Mouse (Mus musculus): Measurements from ENCODE around the gene Ccl20. TPM values are rescaled to one million over a fixed set of nuclear protein-coding genes. Genes with fewer than 3 reads are reported as not detected.

Gene Ccl20
- total and polyA plus RNA-seq, 2 experiments from 2014 or later, result not detected

DNA sequence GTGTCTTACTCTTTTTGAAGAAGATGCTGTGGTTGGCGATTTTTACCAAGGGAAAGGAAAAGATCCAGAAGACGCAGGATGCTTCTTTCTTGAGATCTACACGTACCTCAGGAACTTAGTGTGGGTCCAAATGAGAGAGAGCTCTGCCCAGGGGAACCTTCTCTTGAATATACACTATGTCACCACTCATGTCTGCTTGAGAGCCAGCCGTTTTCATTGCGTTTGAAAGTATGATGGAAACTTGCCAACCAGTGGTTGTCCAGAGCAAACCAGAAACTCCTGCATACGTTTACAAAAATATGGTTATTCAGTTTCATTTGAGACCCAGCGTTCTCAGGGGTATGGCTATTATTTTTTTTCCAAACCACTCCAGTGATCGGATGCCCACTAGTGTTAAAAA, 24.9 kb downstream of the Ccl20 start:
- H3K4me2 ChIP-seq (ENCODE audit: low read depth, low read length), result no peak overlapping the region
- H3K27me3 ChIP-seq (ENCODE audit: control insufficient read depth, insufficient read depth, low read length), result no peaks in the 10 kb centered on the region
- no peaks in the 10 kb centered on the region for H3K4me1 ChIP-seq (ENCODE audit: control insufficient read depth, insufficient read depth)
- no peaks in the 10 kb centered on the region for H3K9me3 ChIP-seq (replicated peaks; ENCODE audit: control insufficient read depth, low read length)
- no peak overlapping the region for H3K27ac ChIP-seq (ENCODE audit: low read depth)
- no peak overlapping the region for H3K4me3 ChIP-seq (ENCODE audit: low read depth, low read length)
- 68% methylated on average over 8 of the region's 8 CpGs for WGBS
- H3K36me3 ChIP-seq (replicated peaks; ENCODE audit: control insufficient read depth, insufficient read depth, low read length), result no peaks in the 10 kb centered on the region
- no peak overlapping the region for H3K9ac ChIP-seq (replicated peaks; ENCODE audit: low read depth, low read length)
- ATAC-seq (ENCODE audit: insufficient read depth, low read depth), result no peak
- no peak for DNase-seq (ENCODE audit: low spot score)
- TF ChIP-seq CTCF (IDR thresholded peaks at IDR 0.05; ENCODE audit: low read depth) (no peak), EP300 (IDR thresholded peaks at IDR 0.05; ENCODE audit: low read depth) (no peak)

DNA sequence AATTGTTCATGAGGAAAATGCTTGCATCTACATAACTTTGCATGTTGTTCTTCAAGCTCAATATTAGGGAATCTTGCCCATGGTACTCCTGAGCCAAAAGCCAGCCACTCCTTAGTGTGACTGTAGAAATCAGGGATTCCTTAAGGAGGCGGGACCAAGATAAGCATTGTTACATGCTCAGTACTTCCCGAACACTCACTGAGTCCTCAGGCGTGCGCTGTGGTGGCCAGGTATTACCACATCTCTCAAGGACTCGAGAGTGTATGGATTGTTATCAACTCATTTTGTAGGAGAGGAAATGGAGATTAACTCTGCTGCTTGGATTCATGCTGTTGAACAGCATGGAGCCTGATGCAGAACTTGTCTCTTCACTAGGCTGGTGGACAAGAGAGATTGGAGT, 25.5 kb downstream of the Ccl20 start:
- Histone ChIP-seq H3K36me3 (replicated peaks; ENCODE audit: control insufficient read depth, insufficient read depth, low read length) (no peaks in the 10 kb centered on the region), H3K27ac (ENCODE audit: low read depth) (no peak overlapping the region), H3K4me1 (ENCODE audit: control insufficient read depth, insufficient read depth) (no peaks in the 10 kb centered on the region), H3K9ac (replicated peaks; ENCODE audit: low read depth, low read length) (no peak overlapping the region), H3K27me3 (ENCODE audit: control insufficient read depth, insufficient read depth, low read length) (no peaks in the 10 kb centered on the region), H3K4me2 (ENCODE audit: low read depth, low read length) (no peak overlapping the region), H3K4me3 (ENCODE audit: low read depth, low read length) (no peak overlapping the region), H3K9me3 (replicated peaks; ENCODE audit: control insufficient read depth, low read length) (no peaks in the 10 kb centered on the region)
- no peak for TF ChIP-seq EP300 (IDR thresholded peaks at IDR 0.05; ENCODE audit: low read depth)
- TF ChIP-seq CTCF (IDR thresholded peaks at IDR 0.05; ENCODE audit: low read depth), result no peak
- 66% methylated on average over 5 of the region's 5 CpGs for WGBS
- no peak for ATAC-seq (ENCODE audit: insufficient read depth, low read depth)
- DNase-seq (ENCODE audit: low spot score), result no peak

DNA sequence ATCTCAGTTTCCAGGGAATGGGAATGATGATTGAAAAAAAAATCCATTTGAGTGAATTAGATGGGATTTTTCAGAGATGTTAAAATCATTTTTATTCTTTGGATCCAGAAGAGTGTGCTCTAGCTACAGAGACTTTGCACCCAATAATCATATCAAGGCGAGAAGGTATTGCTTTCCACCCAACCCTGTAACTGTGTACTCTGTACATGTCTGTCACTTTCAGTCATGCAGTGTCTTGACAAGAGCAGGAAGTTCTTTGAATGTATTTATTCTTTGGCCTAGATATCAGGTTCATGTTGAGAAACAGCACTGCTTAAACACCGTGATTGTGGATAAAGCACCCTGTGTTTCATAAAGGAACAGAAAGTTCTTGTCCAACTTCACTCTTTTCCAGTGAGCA, 30.0 kb downstream of the Ccl20 start:
- 73% methylated on average over 2 of the region's 2 CpGs for WGBS

GRCm38 (mm10) chr1:83150227-83150626, 33.7 kb downstream of the Ccl20 start:
- no peak for TF ChIP-seq EP300 (IDR thresholded peaks at IDR 0.05; ENCODE audit: low read depth)
- TF ChIP-seq CTCF (IDR thresholded peaks at IDR 0.05; ENCODE audit: low read depth), result peak; percentile 49
- Histone ChIP-seq H3K36me3 (replicated peaks; ENCODE audit: control insufficient read depth, insufficient read depth, low read length) (no peaks in the 10 kb centered on the region), H3K9ac (replicated peaks; ENCODE audit: low read depth, low read length) (no peak overlapping the region), H3K4me3 (ENCODE audit: low read depth, low read length) (no peak overlapping the region), H3K4me1 (ENCODE audit: control insufficient read depth, insufficient read depth) (no peaks in the 10 kb centered on the region), H3K4me2 (ENCODE audit: low read depth, low read length) (no peak overlapping the region), H3K27ac (ENCODE audit: low read depth) (no peak overlapping the region), H3K27me3 (ENCODE audit: control insufficient read depth, insufficient read depth, low read length) (no peaks in the 10 kb centered on the region), H3K9me3 (replicated peaks; ENCODE audit: control insufficient read depth, low read length) (no peaks in the 10 kb centered on the region)
- WGBS, result 62% methylated on average over 3 of the region's 3 CpGs
- DNase-seq (ENCODE audit: low spot score) (no peak), ATAC-seq (ENCODE audit: insufficient read depth, low read depth) (no peak)

More for the DNA sequence above, 30.0 kb downstream of the Ccl20 start:
- H3K9me3 ChIP-seq (replicated peaks; ENCODE audit: control insufficient read depth, low read length), result no peaks in the 10 kb centered on the region
- no peak overlapping the region for H3K4me2 ChIP-seq (ENCODE audit: low read depth, low read length)
- no peak for TF ChIP-seq CTCF (IDR thresholded peaks at IDR 0.05; ENCODE audit: low read depth)
- no peak for TF ChIP-seq EP300 (IDR thresholded peaks at IDR 0.05; ENCODE audit: low read depth)
- no peak overlapping the region for H3K9ac ChIP-seq (replicated peaks; ENCODE audit: low read depth, low read length)
- DNase-seq (ENCODE audit: low spot score) (no peak), ATAC-seq (ENCODE audit: insufficient read depth, low read depth) (no peak)
- H3K27ac ChIP-seq (ENCODE audit: low read depth), result no peak overlapping the region
- no peak overlapping the region for H3K4me3 ChIP-seq (ENCODE audit: low read depth, low read length)
- H3K4me1 ChIP-seq (ENCODE audit: control insufficient read depth, insufficient read depth), result no peaks in the 10 kb centered on the region
- H3K27me3 ChIP-seq (ENCODE audit: control insufficient read depth, insufficient read depth, low read length), result no peaks in the 10 kb centered on the region
- no peaks in the 10 kb centered on the region for H3K36me3 ChIP-seq (replicated peaks; ENCODE audit: control insufficient read depth, insufficient read depth, low read length)

GRCm38 (mm10) chr1:83152961-83153360, 36.4 kb downstream of the Ccl20 start:
- Histone ChIP-seq H3K4me3 (ENCODE audit: low read depth, low read length) (no peak overlapping the region), H3K9ac (replicated peaks; ENCODE audit: low read depth, low read length) (no peak overlapping the region), H3K27me3 (ENCODE audit: control insufficient read depth, insufficient read depth, low read length) (no peaks in the 10 kb centered on the region), H3K4me1 (ENCODE audit: control insufficient read depth, insufficient read depth) (no peaks in the 10 kb centered on the region), H3K36me3 (replicated peaks; ENCODE audit: control insufficient read depth, insufficient read depth, low read length) (no peaks in the 10 kb centered on the region), H3K27ac (ENCODE audit: low read depth) (no peak overlapping the region), H3K9me3 (replicated peaks; ENCODE audit: control insufficient read depth, low read length) (no peaks in the 10 kb centered on the region), H3K4me2 (ENCODE audit: low read depth, low read length) (no peak overlapping the region)
- DNase-seq (ENCODE audit: low spot score), result no peak
- TF ChIP-seq CTCF (IDR thresholded peaks at IDR 0.05; ENCODE audit: low read depth) (no peak), EP300 (IDR thresholded peaks at IDR 0.05; ENCODE audit: low read depth) (no peak)
- WGBS, result 76% methylated on average over 3 of the region's 3 CpGs
- ATAC-seq (ENCODE audit: insufficient read depth, low read depth), result no peak

GRCm38 (mm10) chr1:83156876-83157275, 40.3 kb downstream of the Ccl20 start:
- no peak for DNase-seq (ENCODE audit: low spot score)
- Histone ChIP-seq H3K9ac (replicated peaks; ENCODE audit: low read depth, low read length) (no peak overlapping the region), H3K27me3 (ENCODE audit: control insufficient read depth, insufficient read depth, low read length) (no peaks in the 10 kb centered on the region), H3K4me3 (ENCODE audit: low read depth, low read length) (no peak overlapping the region), H3K27ac (ENCODE audit: low read depth) (no peak overlapping the region), H3K36me3 (replicated peaks; ENCODE audit: control insufficient read depth, insufficient read depth, low read length) (no peaks in the 10 kb centered on the region), H3K4me2 (ENCODE audit: low read depth, low read length) (no peak overlapping the region), H3K4me1 (ENCODE audit: control insufficient read depth, insufficient read depth) (no peaks in the 10 kb centered on the region), H3K9me3 (replicated peaks; ENCODE audit: control insufficient read depth, low read length) (no peaks in the 10 kb centered on the region)
- TF ChIP-seq EP300 (IDR thresholded peaks at IDR 0.05; ENCODE audit: low read depth) (no peak), CTCF (IDR thresholded peaks at IDR 0.05; ENCODE audit: low read depth) (no peak)
- no peak for ATAC-seq (ENCODE audit: insufficient read depth, low read depth)
- 63% methylated on average over 1 of the region's 1 CpGs for WGBS

Data from heart, postnatal 0 days (tissue).